Mouse (Mus musculus) neural tube, embryonic 13.5 days (tissue): ENCODE measurements around the gene Sar1b. TPM values are rescaled to one million over a fixed set of nuclear protein-coding genes. Genes with fewer than 3 reads are reported as not detected.

Experiments used
- ATAC-seq: fragments of 200-750 bp; cut with Nextera tagmentation; 2 replicates; pipeline ENCODE4 v1.8.0; 2017; ENCODE audit warnings: low read depth, mild to moderate bottlenecking, moderate TSS enrichment, moderate library complexity
- H3K27ac ChIP-seq: fragments of 300-500 bp; sonication (generic); replicated peaks from 2 replicates; pipeline ENCODE4 v1.5.1; 2015; ENCODE audit warnings: moderate library complexity, mild to moderate bottlenecking, inconsistent platforms
- H3K27me3 ChIP-seq: fragments of 300-500 bp; sonication (generic); 2 replicates; pipeline ENCODE4 v1.6.1; 2015; ENCODE audit warnings: mild to moderate bottlenecking, inconsistent platforms
- H3K36me3 ChIP-seq: fragments of 300-500 bp; sonication (generic); 2 replicates; pipeline ENCODE4 v1.6.1; 2015; ENCODE audit warnings: mild to moderate bottlenecking, inconsistent platforms
- H3K4me1 ChIP-seq: fragments of 300-500 bp; sonication (generic); replicated peaks from 2 replicates; pipeline ENCODE4 v1.6.1; 2015; ENCODE audit warnings: inconsistent platforms
- H3K4me2 ChIP-seq: fragments of 300-500 bp; sonication (generic); 2 replicates; pipeline ENCODE4 v1.6.1; 2015; ENCODE audit warnings: inconsistent platforms, mild to moderate bottlenecking, moderate library complexity
- H3K4me3 ChIP-seq: fragments of 300-500 bp; sonication (generic); 2 replicates; pipeline ENCODE4 v1.5.1; 2015; ENCODE audit warnings: mild to moderate bottlenecking, inconsistent platforms
- H3K9ac ChIP-seq: fragments of 300-500 bp; sonication (generic); 2 replicates; pipeline ENCODE4 v1.6.1; 2015; ENCODE audit warnings: moderate library complexity, mild to moderate bottlenecking, inconsistent platforms
- H3K9me3 ChIP-seq: fragments of 300-500 bp; sonication (generic); 2 replicates; pipeline ENCODE4 v1.6.1; 2016; ENCODE audit warnings: inconsistent platforms
- WGBS: fragments of 180-500 bp; shearing (Covaris S2); methylation state at CpG from one replicate; pipeline ENCODE4 v1.1.7; 2015; 5-methylcytosine and 5-hydroxymethylcytosine counted together
- polyA plus RNA-seq: library from polyadenylated mRNA; unstranded; fragments of >200 nt; fragmentation: Nextera tagmentation; extraction: Ambion mirVana; gene quantifications from 2 replicates; pipeline ENCODE4 v1.2.1, GENCODE M21; 2015

Sar1b gene
- polyA plus RNA-seq, 1 experiment from 2014 or later: 212 TPM

GRCm38 (mm10) chr11:51834067-51834411 lies 70.6 kb downstream of the Sar1b start:
- Histone ChIP-seq H3K4me2 (no peak overlapping the region), H3K27me3 (no peaks in the 10 kb centered on the region), H3K9me3 (no peaks in the 10 kb centered on the region), H3K36me3 (no peaks in the 10 kb centered on the region), H3K27ac (no peak overlapping the region), H3K4me3 (no peak overlapping the region), H3K9ac (no peak overlapping the region), H3K4me1 (peaks cover 6% of the 10 kb centered on the region; the same call in 1 of the 2 replicates)
- WGBS: 97% methylated on average over 8 of the region's 8 CpGs
- no peak for ATAC-seq

- H3K4me2 ChIP-seq: no peak overlapping the region
- no peak for ATAC-seq
- no peaks in the 10 kb centered on the region for H3K27me3 ChIP-seq
- H3K9ac ChIP-seq: no peak overlapping the region
- no peaks in the 10 kb centered on the region for H3K36me3 ChIP-seq
- H3K4me3 ChIP-seq: no peak overlapping the region
- no peaks in the 10 kb centered on the region for H3K9me3 ChIP-seq
- no peak overlapping the region for H3K27ac ChIP-seq
- peaks cover 6% of the 10 kb centered on the region; the same call in 1 of the 2 replicates for H3K4me1 ChIP-seq
- 95% methylated on average over 12 of the region's 12 CpGs for WGBS
Observed at GRCm38 (mm10) chr11:51835598-51835997, 72.1 kb downstream of the Sar1b start.

- Histone ChIP-seq H3K4me1 (peaks cover 6% of the 10 kb centered on the region; the same call in 1 of the 2 replicates), H3K27me3 (no peaks in the 10 kb centered on the region), H3K36me3 (no peaks in the 10 kb centered on the region), H3K9me3 (no peaks in the 10 kb centered on the region), H3K9ac (no peak overlapping the region), H3K4me2 (no peak overlapping the region), H3K4me3 (no peak overlapping the region), H3K27ac (no peak overlapping the region)
- ATAC-seq: no peak
- WGBS: 92% methylated on average over 6 of the region's 6 CpGs
Observed at GRCm38 (mm10) chr11:51836506-51836905, 73.0 kb downstream of the Sar1b start.

GRCm38 (mm10) chr11:51837164-51838153 lies 74.0 kb downstream of the Sar1b start:
- H3K27ac ChIP-seq: no peak overlapping the region

GRCm38 (mm10) chr11:51839106-51839505 lies 75.6 kb downstream of the Sar1b start:
- Histone ChIP-seq H3K4me3 (no peak overlapping the region), H3K4me2 (no peak overlapping the region), H3K4me1 (no peaks in the 10 kb centered on the region), H3K27ac (no peak overlapping the region), H3K9ac (no peak overlapping the region), H3K27me3 (no peaks in the 10 kb centered on the region), H3K9me3 (no peaks in the 10 kb centered on the region), H3K36me3 (no peaks in the 10 kb centered on the region)
- 80% methylated on average over 2 of the region's 2 CpGs for WGBS
- ATAC-seq: no peak

More at GRCm38 (mm10) chr11:51837164-51838153, 74.0 kb downstream of the Sar1b start:
- H3K9ac ChIP-seq: no peak overlapping the region
- no peak overlapping the region for H3K4me2 ChIP-seq
- H3K36me3 ChIP-seq: no peaks in the 10 kb centered on the region
- no peak for ATAC-seq
- no peak overlapping the region for H3K4me3 ChIP-seq
- no peaks in the 10 kb centered on the region for H3K9me3 ChIP-seq
- H3K27me3 ChIP-seq: no peaks in the 10 kb centered on the region
- 78% methylated on average over 8 of the region's 8 CpGs for WGBS
- H3K4me1 ChIP-seq: peaks cover 3% of the 10 kb centered on the region; the same call in 1 of the 2 replicates

GRCm38 (mm10) chr11:51839973-51840372 lies 76.5 kb downstream of the Sar1b start:
- Histone ChIP-seq H3K27me3 (no peaks in the 10 kb centered on the region), H3K9me3 (no peaks in the 10 kb centered on the region), H3K27ac (no peak overlapping the region), H3K4me1 (no peaks in the 10 kb centered on the region), H3K36me3 (no peaks in the 10 kb centered on the region), H3K4me3 (no peak overlapping the region), H3K4me2 (no peak overlapping the region), H3K9ac (no peak overlapping the region)
- ATAC-seq: no peak
- WGBS: 90% methylated on average over 11 of the region's 11 CpGs

- Histone ChIP-seq H3K27ac (no peak overlapping the region), H3K9me3 (no peaks in the 10 kb centered on the region), H3K4me2 (no peak overlapping the region), H3K27me3 (no peaks in the 10 kb centered on the region), H3K9ac (no peak overlapping the region), H3K4me1 (no peaks in the 10 kb centered on the region), H3K4me3 (no peak overlapping the region), H3K36me3 (no peaks in the 10 kb centered on the region)
- 85% methylated on average over 9 of the region's 9 CpGs for WGBS
- ATAC-seq: no peak
Observed at GRCm38 (mm10) chr11:51840657-51841056, 77.2 kb downstream of the Sar1b start.

GRCm38 (mm10) chr11:51841149-51841548 lies 77.7 kb downstream of the Sar1b start:
- Histone ChIP-seq H3K27ac (no peak overlapping the region), H3K9ac (no peak overlapping the region), H3K4me1 (no peaks in the 10 kb centered on the region), H3K4me2 (no peak overlapping the region), H3K27me3 (no peaks in the 10 kb centered on the region), H3K9me3 (no peaks in the 10 kb centered on the region), H3K36me3 (no peaks in the 10 kb centered on the region), H3K4me3 (no peak overlapping the region)
- no peak for ATAC-seq
- WGBS: 70% methylated on average over 9 of the region's 9 CpGs

Other genes starting within 250 kb of the Sar1b start
- 9.9 and 10.2 TPM in 2 replicates for gene Phykpl, start 178.9 kb upstream of the Sar1b start, polyA plus RNA-seq
- 421 and 434 TPM in 2 replicates for gene Hnrnpab, start 156.8 kb upstream of the Sar1b start, polyA plus RNA-seq
- gene Nhp2, start 144.0 kb upstream of the Sar1b start, polyA plus RNA-seq: 96.4 and 106 TPM in 2 replicates
- 71.8 and 74.5 TPM in 2 replicates for gene Rmnd5b, start 127.8 kb upstream of the Sar1b start, polyA plus RNA-seq
- gene N4bp3, start 112.8 kb upstream of the Sar1b start, polyA plus RNA-seq: 14.1 and 15.2 TPM in 2 replicates
- 0.64 and 0.96 TPM in 2 replicates for gene D930048N14Rik, start 112.7 kb upstream of the Sar1b start, polyA plus RNA-seq
- 125 and 136 TPM in 2 replicates for gene 0610009B22Rik, start 74.8 kb upstream of the Sar1b start, polyA plus RNA-seq
- gene Sec24a, start 53 bp upstream of the Sar1b start, polyA plus RNA-seq: 14.7 and 17.3 TPM in 2 replicates
- gene Jade2, start 94.0 kb downstream of the Sar1b start, polyA plus RNA-seq: 0.33 and 0.46 TPM in 2 replicates
- gene Cdkn2aipnl, start 204.0 kb downstream of the Sar1b start, polyA plus RNA-seq: 115 and 116 TPM in 2 replicates
- 265 and 279 TPM in 2 replicates for gene Ube2b, start 237.1 kb downstream of the Sar1b start, polyA plus RNA-seq
- gene Cdkl3, start 240.5 kb downstream of the Sar1b start, polyA plus RNA-seq: 23.7 and 24.2 TPM in 2 replicates